ENCODE assay signal across 14 mouse cellular contexts in the genomic region with DNA sequence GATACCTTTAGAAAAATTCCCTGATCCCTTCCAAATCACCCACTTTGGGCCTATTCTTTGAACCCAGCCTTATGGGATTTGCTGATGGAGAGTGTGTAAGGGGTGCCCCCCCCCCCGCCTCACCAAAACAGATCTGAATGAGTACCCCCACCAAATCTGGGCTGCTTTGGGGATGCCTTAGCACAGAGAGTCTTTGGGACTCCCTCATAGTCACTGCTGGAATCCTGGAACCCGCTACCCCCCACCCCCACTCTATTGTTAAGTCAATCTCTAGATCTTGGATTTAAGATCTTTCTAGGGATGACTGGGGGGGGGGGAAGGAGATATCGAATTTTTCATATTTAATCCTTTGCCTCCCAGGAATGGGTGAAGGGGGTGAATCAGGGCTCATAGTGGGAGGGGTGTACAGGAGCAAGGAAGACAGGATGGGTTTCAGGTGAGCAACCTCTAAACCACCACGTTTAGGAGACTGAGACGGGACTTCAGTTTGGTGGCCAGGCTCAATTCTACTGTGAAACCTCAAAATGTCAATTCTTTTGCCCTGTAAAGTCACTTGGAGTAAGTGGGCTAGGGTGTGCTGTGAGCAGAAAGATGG. TPM values are rescaled to one million over a fixed set of nuclear protein-coding genes. Genes with fewer than 3 reads are reported as not detected.
DNase-seq lines count a peak whose midpoint lies in the region; ATAC-seq and TF ChIP-seq lines count a peak whose summit lies in the region.
"Had no signal": no experiment of that assay in that cellular context is flagged by ENCODE, and none has a peak within 500 bp of the region (broad histone marks: within the 10 kb centered on the region; RNA-seq: fewer than 3 reads in every experiment).

No protein-coding gene starts in this region.

- WGBS in forebrain, embryonic 14.5 days, result 0% methylated on average over 5 of the region's 5 CpGs
- 1% methylated on average over 5 of the region's 5 CpGs for WGBS in hindbrain, postnatal 0 days
- whole genome bisulfite sequencing in neural tube, embryonic 14.5 days, result 2% methylated on average over 5 of the region's 5 CpGs
- 9% methylated on average over 5 of the region's 5 CpGs for WGBS in heart, embryonic 10.5 days

- DNase-seq in left cerebral cortex, adult 2 months (ENCODE audit: extremely low spot score in 1 of 2, low spot score in 2 of 2), result peak in 1 of 2 experiments; percentile 6
- DNase-seq in left cerebral cortex, adult 9 months (ENCODE audit: low spot score in 2 of 2), result no peak
- peak; percentile 53 for DNase-seq in forebrain, embryonic 14.5 days (ENCODE audit: low spot score)
- DNase-seq in hindbrain, postnatal 0 days (ENCODE audit: low spot score), result peak; percentile 10
- no peak for DNase-seq in heart, embryonic 10.5 days (ENCODE audit: low spot score)
- DNase-seq in frontal cortex, postnatal 14 days (ENCODE audit: low spot score in 2 of 2), result no peak
- DNase-seq in kidney, postnatal 25 days, result no peak
- DNase-seq: adrenal gland, postnatal 36 days; gastrocnemius, postnatal 10 days; kidney, postnatal 4 days; liver had no signal

- H3K27me3 ChIP-seq in forebrain, embryonic 14.5 days (replicated peaks; ENCODE audit: control insufficient read depth, insufficient read depth, low read length), result no peaks in the 10 kb centered on the region
- no peaks in the 10 kb centered on the region for H3K27me3 ChIP-seq in hindbrain, postnatal 0 days (ENCODE audit: insufficient read depth, low read length)
- H3K27me3 ChIP-seq in neural tube, embryonic 14.5 days (ENCODE audit: control insufficient read depth, insufficient read depth, low read length), result no peaks in the 10 kb centered on the region; the same call in 1 of the 2 replicates
- H3K27me3 ChIP-seq in heart, embryonic 10.5 days (ENCODE audit: insufficient read depth, poor library complexity, severe bottlenecking), result peaks cover 100% of the 10 kb centered on the region

- TF ChIP-seq CTCF in left cerebral cortex, adult 2 months (IDR thresholded peaks at IDR 0.05), result no peak
- TF ChIP-seq CTCF in hindbrain, postnatal 0 days (IDR thresholded peaks at IDR 0.05; ENCODE audit: low read depth), result no peak

- no peak for ATAC-seq in forebrain, embryonic 14.5 days
- ATAC-seq in hindbrain, postnatal 0 days, result no peak
- ATAC-seq in neural tube, embryonic 14.5 days (ENCODE audit: low read depth), result no peak

- H3K9ac ChIP-seq in forebrain, embryonic 14.5 days (ENCODE audit: low read length), result peak overlapping the region; percentile 100
- H3K9ac ChIP-seq in hindbrain, postnatal 0 days (replicated peaks; ENCODE audit: low read length), result peak overlapping the region; percentile 98
- peak overlapping the region; percentile 99 for H3K9ac ChIP-seq in neural tube, embryonic 14.5 days (replicated peaks; ENCODE audit: low read depth, low read length)
- H3K9ac ChIP-seq: intestine, embryonic 15.5 days; stomach, embryonic 15.5 days had no signal

- intact Hi-C loops in left cerebral cortex, adult 2 months (cut with DNase I), result no loop called here

- peak overlapping the region; percentile 99 for H3K4me2 ChIP-seq in forebrain, embryonic 14.5 days (ENCODE audit: low read length)
- H3K4me2 ChIP-seq in hindbrain, postnatal 0 days (ENCODE audit: low read depth, low read length), result peak overlapping the region; percentile 93
- H3K4me2 ChIP-seq in neural tube, embryonic 14.5 days (ENCODE audit: low read depth, low read length), result peak overlapping the region; percentile 94

- H3K9me3 ChIP-seq in forebrain, embryonic 14.5 days (replicated peaks; ENCODE audit: control insufficient read depth, low read length), result no peaks in the 10 kb centered on the region
- H3K9me3 ChIP-seq in hindbrain, postnatal 0 days (ENCODE audit: low read length), result no peaks in the 10 kb centered on the region
- H3K9me3 ChIP-seq in neural tube, embryonic 14.5 days (ENCODE audit: control insufficient read depth, low read length), result no peaks in the 10 kb centered on the region
- no peaks in the 10 kb centered on the region for H3K9me3 ChIP-seq in heart, embryonic 10.5 days
- H3K9me3 ChIP-seq: intestine, embryonic 15.5 days; stomach, embryonic 15.5 days had no signal

- H3K27ac ChIP-seq in left cerebral cortex, adult 2 months, result peak overlapping the region; percentile 98
- peak overlapping the region; percentile 100 for H3K27ac ChIP-seq in forebrain, embryonic 14.5 days (ENCODE audit: low read depth, low read length)
- peak overlapping the region; percentile 97 for H3K27ac ChIP-seq in hindbrain, postnatal 0 days
- H3K27ac ChIP-seq in neural tube, embryonic 14.5 days (ENCODE audit: low read depth, low read length), result peak overlapping the region; percentile 99
- H3K27ac ChIP-seq in heart, embryonic 10.5 days, result no peak overlapping the region
- H3K27ac ChIP-seq: intestine, embryonic 15.5 days; stomach, embryonic 15.5 days had no signal

- H3K4me1 ChIP-seq in forebrain, embryonic 14.5 days (ENCODE audit: control insufficient read depth, insufficient read depth, low read length), result no peaks in the 10 kb centered on the region; the same call in 1 of the 2 replicates
- peaks cover 5% of the 10 kb centered on the region; the same call in 1 of the 2 replicates for H3K4me1 ChIP-seq in hindbrain, postnatal 0 days (ENCODE audit: insufficient read depth, low read length)
- peaks cover 21% of the 10 kb centered on the region; the same call in 1 of the 2 replicates for H3K4me1 ChIP-seq in neural tube, embryonic 14.5 days (ENCODE audit: control insufficient read depth, insufficient read depth, low read length)
- peaks cover 31% of the 10 kb centered on the region for H3K4me1 ChIP-seq in heart, embryonic 10.5 days

- H3K4me3 ChIP-seq in left cerebral cortex, adult 2 months, result peak overlapping the region; percentile 88
- H3K4me3 ChIP-seq in forebrain, embryonic 14.5 days (ENCODE audit: low read depth, low read length), result peak overlapping the region; percentile 99
- H3K4me3 ChIP-seq in hindbrain, postnatal 0 days (ENCODE audit: low read length), result peak overlapping the region; percentile 89
- H3K4me3 ChIP-seq in neural tube, embryonic 14.5 days (ENCODE audit: low read depth, low read length), result peak overlapping the region; percentile 90
- no peak overlapping the region for H3K4me3 ChIP-seq in heart, embryonic 10.5 days

- H3K36me3 ChIP-seq in forebrain, embryonic 14.5 days (ENCODE audit: control insufficient read depth, insufficient read depth, low read length), result peaks cover 57% of the 10 kb centered on the region
- H3K36me3 ChIP-seq in hindbrain, postnatal 0 days (ENCODE audit: insufficient read depth, low read length), result no peaks in the 10 kb centered on the region
- peaks cover 5% of the 10 kb centered on the region; the same call in 1 of the 2 replicates for H3K36me3 ChIP-seq in neural tube, embryonic 14.5 days (ENCODE audit: control insufficient read depth, insufficient read depth, low read length)
- H3K36me3 ChIP-seq in heart, embryonic 10.5 days, result no peaks in the 10 kb centered on the region
- H3K36me3 ChIP-seq: intestine, embryonic 15.5 days; stomach, embryonic 15.5 days had no signal

RNA-seq across cellular contexts. Expression of gene Polg, which starts 37.6 kb away (rescaled TPM):
- total RNA-seq in left cerebral cortex, adult 2 months (2021), result 100 to 1,000 TPM in 1 of 2 experiments, 10 to 100 TPM in 1; 86.7 to 100 TPM
- 20.2 and 23.4 TPM in 2 replicates for polyA plus RNA-seq in forebrain, embryonic 14.5 days (2014; fragmentation: Nextera tagmentation; extraction: Ambion mirVana)
- 60.0 and 79.5 TPM in 2 replicates for total RNA-seq in hindbrain, postnatal 0 days (2014; rRNA removed)
- polyA plus RNA-seq in hindbrain, postnatal 0 days (2015; fragmentation: Nextera tagmentation; extraction: Ambion mirVana), result 23.8 and 23.9 TPM in 2 replicates
- polyA plus RNA-seq in neural tube, embryonic 14.5 days (2014; fragmentation: Nextera tagmentation; extraction: Ambion mirVana), result 23.0 and 30.5 TPM in 2 replicates
- polyA plus RNA-seq in heart, embryonic 10.5 days (2016; fragmentation: Nextera tagmentation; extraction: Ambion mirVana), result 33.2 and 43.3 TPM in 2 replicates

Comparison
In these comparisons a context has a peak if more than half of its experiments do, and no peak if none do; other contexts are left out.
1. DNase-seq: peak in forebrain, embryonic 14.5 days (single experiment) and hindbrain, postnatal 0 days (single experiment); none in left cerebral cortex, adult 9 months (0 of 2), heart, embryonic 10.5 days (single experiment), frontal cortex, postnatal 14 days (0 of 2) and kidney, postnatal 25 days (0 of 2).
2. Peak in every context shown above with its lines, with median percentiles within 50 percentile points of each other: H3K4me2 ChIP-seq and H3K9ac ChIP-seq.